Mouse (Mus musculus) stomach, embryonic 14.5 days (tissue): ENCODE results near the gene Nek11. TPM values are rescaled to one million over a fixed set of nuclear protein-coding genes. Genes with fewer than 3 reads are reported as not detected.

ENCODE experiments used
- ATAC-seq: fragments of 200-750 bp; cut with Nextera tagmentation; 2 replicates; pipeline ENCODE4 v1.8.0; 2017; ENCODE audit warnings: low read depth, moderate TSS enrichment; ENCODE audit not compliant: insufficient number of reproducible peaks, insufficient read depth, low FRiP score
- H3K27ac ChIP-seq: fragments of 300-500 bp; sonication (generic); 2 replicates; pipeline ENCODE4 v1.5.1; 2014; ENCODE audit warnings: mild to moderate bottlenecking, low read length, moderate library complexity, mixed read lengths
- H3K27me3 ChIP-seq: fragments of 300-500 bp; sonication (generic); 2 replicates; pipeline ENCODE4 v1.6.1; 2014; ENCODE audit warnings: low read length, control low read depth, mixed read lengths; ENCODE audit not compliant: control insufficient read depth, insufficient read depth
- H3K36me3 ChIP-seq: fragments of 300-500 bp; sonication (generic); 2 replicates; pipeline ENCODE4 v1.6.1; 2014; ENCODE audit warnings: mild to moderate bottlenecking, control low read depth, low read length, moderate library complexity, mixed read lengths; ENCODE audit not compliant: control insufficient read depth, insufficient read depth
- H3K4me1 ChIP-seq: fragments of 300-500 bp; sonication (generic); 2 replicates; pipeline ENCODE4 v1.6.1; 2014; ENCODE audit warnings: low read length, control low read depth, mixed read lengths; ENCODE audit not compliant: control insufficient read depth, insufficient read depth
- H3K4me2 ChIP-seq: fragments of 300-500 bp; sonication (generic); replicated peaks from 2 replicates; pipeline ENCODE4 v1.6.1; 2014; ENCODE audit warnings: low read depth, low read length, control low read depth
- H3K4me3 ChIP-seq: fragments of 300-500 bp; sonication (generic); 2 replicates; pipeline ENCODE4 v1.5.1; 2014; ENCODE audit warnings: low read depth, low read length, control low read depth
- H3K9ac ChIP-seq: fragments of 300-500 bp; sonication (generic); replicated peaks from 2 replicates; pipeline ENCODE4 v1.6.1; 2014; ENCODE audit warnings: low read depth, mild to moderate bottlenecking, control low read depth, low read length, moderate library complexity, mixed read lengths
- H3K9me3 ChIP-seq: fragments of 300-500 bp; sonication (generic); 2 replicates; pipeline ENCODE4 v1.6.1; 2016; ENCODE audit warnings: low read depth, low read length, control low read depth; ENCODE audit not compliant: control insufficient read depth
- WGBS: fragments of 180-500 bp; shearing (Covaris S2); extraction: QIAGEN DNeasy Blood & Tissue Kit; methylation state at CpG from one replicate; pipeline ENCODE4 v1.1.7; 2014; 5-methylcytosine and 5-hydroxymethylcytosine counted together
- polyA plus RNA-seq: library from polyadenylated mRNA; unstranded; fragments of >200 nt; fragmentation: Nextera tagmentation; extraction: Ambion mirVana; gene quantifications from 2 replicates; pipeline ENCODE4 v1.2.1, GENCODE M21; 2014

Gene Nek11
- polyA plus RNA-seq, 1 experiment from 2014 or later, result 0.25 TPM

- Histone ChIP-seq H3K4me2 (no peak overlapping the region), H3K4me3 (no peak overlapping the region), H3K9me3 (no peaks in the 10 kb centered on the region), H3K9ac (no peak overlapping the region), H3K27ac (no peak overlapping the region), H3K4me1 (no peaks in the 10 kb centered on the region), H3K27me3 (no peaks in the 10 kb centered on the region), H3K36me3 (no peaks in the 10 kb centered on the region)
- ATAC-seq, result no peak
- WGBS, result 72% methylated on average over 10 of the region's 10 CpGs
These were observed 46.9 kb downstream of the Nek11 start for GRCm38 (mm10) chr9:105348242-105349031.

GRCm38 (mm10) chr9:105342994-105343656, 52.2 kb downstream of the Nek11 start:
- Histone ChIP-seq H3K4me2 (no peak overlapping the region), H3K9ac (no peak overlapping the region), H3K9me3 (no peaks in the 10 kb centered on the region), H3K4me1 (no peaks in the 10 kb centered on the region), H3K27ac (no peak overlapping the region), H3K36me3 (no peaks in the 10 kb centered on the region), H3K4me3 (no peak overlapping the region), H3K27me3 (no peaks in the 10 kb centered on the region)
- no peak for ATAC-seq
- 58% methylated on average over 10 of the region's 10 CpGs for WGBS

- no peaks in the 10 kb centered on the region for H3K9me3 ChIP-seq
- H3K36me3 ChIP-seq, result no peaks in the 10 kb centered on the region
- H3K4me3 ChIP-seq, result no peak overlapping the region
- H3K9ac ChIP-seq, result no peak overlapping the region
- 87% methylated on average over 3 of the region's 3 CpGs for WGBS
- ATAC-seq, result no peak
- H3K4me2 ChIP-seq, result no peak overlapping the region
- H3K4me1 ChIP-seq, result no peaks in the 10 kb centered on the region
- no peaks in the 10 kb centered on the region for H3K27me3 ChIP-seq
- H3K27ac ChIP-seq, result no peak overlapping the region
These were observed 52.8 kb downstream of the Nek11 start for GRCm38 (mm10) chr9:105342565-105342964.

GRCm38 (mm10) chr9:105332436-105333016, 62.8 kb downstream of the Nek11 start:
- no peaks in the 10 kb centered on the region for H3K4me1 ChIP-seq
- no peak overlapping the region for H3K4me2 ChIP-seq
- no peaks in the 10 kb centered on the region for H3K36me3 ChIP-seq
- no peak overlapping the region for H3K4me3 ChIP-seq
- no peak overlapping the region for H3K27ac ChIP-seq
- H3K27me3 ChIP-seq, result no peaks in the 10 kb centered on the region
- WGBS, result 77% methylated on average over 4 of the region's 4 CpGs
- no peak for ATAC-seq
- H3K9ac ChIP-seq, result no peak overlapping the region
- H3K9me3 ChIP-seq, result no peaks in the 10 kb centered on the region

- Histone ChIP-seq H3K4me2 (no peak overlapping the region), H3K9ac (no peak overlapping the region), H3K4me1 (no peaks in the 10 kb centered on the region), H3K27ac (no peak overlapping the region), H3K9me3 (no peaks in the 10 kb centered on the region), H3K36me3 (no peaks in the 10 kb centered on the region), H3K27me3 (no peaks in the 10 kb centered on the region), H3K4me3 (no peak overlapping the region)
- WGBS, result 84% methylated on average over 10 of the region's 10 CpGs
- ATAC-seq, result no peak
These were observed 73.5 kb downstream of the Nek11 start for GRCm38 (mm10) chr9:105321856-105322255.

GRCm38 (mm10) chr9:105313250-105313649, 82.1 kb downstream of the Nek11 start:
- Histone ChIP-seq H3K4me2 (no peak overlapping the region), H3K9ac (no peak overlapping the region), H3K4me1 (no peaks in the 10 kb centered on the region), H3K36me3 (no peaks in the 10 kb centered on the region), H3K9me3 (no peaks in the 10 kb centered on the region), H3K27me3 (no peaks in the 10 kb centered on the region), H3K4me3 (no peak overlapping the region), H3K27ac (no peak overlapping the region)
- ATAC-seq, result no peak
- 81% methylated on average over 10 of the region's 10 CpGs for WGBS

- Histone ChIP-seq H3K4me2 (no peak overlapping the region), H3K4me1 (no peaks in the 10 kb centered on the region), H3K36me3 (no peaks in the 10 kb centered on the region), H3K9ac (no peak overlapping the region), H3K4me3 (no peak overlapping the region), H3K27ac (no peak overlapping the region), H3K9me3 (no peaks in the 10 kb centered on the region), H3K27me3 (no peaks in the 10 kb centered on the region)
- WGBS, result 89% methylated on average over 1 of the region's 1 CpGs
- ATAC-seq, result no peak
These were observed 82.6 kb downstream of the Nek11 start for GRCm38 (mm10) chr9:105312686-105313085.

- Histone ChIP-seq H3K27ac (no peak overlapping the region), H3K4me2 (no peak overlapping the region), H3K9me3 (no peaks in the 10 kb centered on the region), H3K9ac (no peak overlapping the region), H3K27me3 (no peaks in the 10 kb centered on the region), H3K36me3 (no peaks in the 10 kb centered on the region), H3K4me1 (no peaks in the 10 kb centered on the region), H3K4me3 (no peak overlapping the region)
- no peak for ATAC-seq
- 36% methylated on average over 9 of the region's 9 CpGs for WGBS
These were observed 85.6 kb downstream of the Nek11 start for GRCm38 (mm10) chr9:105309553-105310281.
